Mouse (Mus musculus) G1E (cell line): ENCODE results near the gene Adamts8. TPM values are rescaled to one million over a fixed set of nuclear protein-coding genes. Genes with fewer than 3 reads are reported as not detected.

Experiments
- ATAC-seq: 2 replicates; pipeline ENCODE4 v1.8.0; 2016; ENCODE audit warnings: mild to moderate bottlenecking; ENCODE audit not compliant: insufficient number of reproducible peaks, poor library complexity, low FRiP score, severe bottlenecking; ENCODE audit errors: extremely low read depth
- DNase-seq: peaks from one replicate; pipeline ENCODE4 v3.0.0; 2012; ENCODE audit warnings: low spot score
- H3K27me3 ChIP-seq: 2 replicates; pipeline ENCODE4 v1.6.1; 2012; ENCODE audit warnings: mild to moderate bottlenecking, low read length, inconsistent platforms; ENCODE audit not compliant: insufficient read depth
- H3K36me3 ChIP-seq: replicated peaks from 2 replicates; pipeline ENCODE3; 2012; ENCODE audit warnings: mild to moderate bottlenecking, inconsistent platforms
- H3K4me1 ChIP-seq: 2 replicates; pipeline ENCODE4 v1.6.1; 2012; ENCODE audit warnings: low read depth, low read length, inconsistent platforms, mixed read lengths; ENCODE audit not compliant: insufficient read depth
- H3K4me3 ChIP-seq: 2 replicates; pipeline ENCODE4 v1.5.1; 2012; ENCODE audit warnings: low read depth, mild to moderate bottlenecking, inconsistent platforms, low read length, moderate library complexity, mixed read lengths
- H3K9me3 ChIP-seq: replicated peaks from 2 replicates; pipeline ENCODE4 v1.6.1; 2012; ENCODE audit warnings: inconsistent platforms
- CTCF ChIP-seq: IDR thresholded peaks from 2 replicates; pipeline ENCODE4 v1.5.1; 2012; ENCODE audit warnings: low read depth, low read length, inconsistent platforms, mixed read lengths
- GATA1 ChIP-seq: IDR thresholded peaks from 2 replicates; pipeline ENCODE4 v1.6.1; 2012; ENCODE audit warnings: borderline replicate concordance, low read length, inconsistent platforms, mixed read lengths
- GATA2 ChIP-seq: IDR thresholded peaks from 2 replicates; pipeline ENCODE4 v1.6.1; 2012; ENCODE audit warnings: low read depth, low read length, inconsistent platforms, borderline replicate concordance
- POLR2AphosphoS5 ChIP-seq: IDR thresholded peaks from 2 replicates; pipeline ENCODE4 v1.6.1; 2012; ENCODE audit warnings: low read depth, low read length, inconsistent platforms; ENCODE audit not compliant: insufficient replicate concordance
- TAL1 ChIP-seq: conservative IDR thresholded peaks from 2 replicates; pipeline ENCODE4 v1.6.1; 2012; ENCODE audit warnings: low read depth, low read length, inconsistent platforms, mixed read lengths
- polyA plus RNA-seq: library from polyadenylated mRNA; stranded (reverse); fragments of >175 nt; gene quantifications from 2 replicates; pipeline ENCODE4 v1.2.3, GENCODE M21; 2012
- total RNA-seq, 2 experiments: library from RNA; stranded (forward) in 1 of 2; stranded (reverse) in 1 of 2; fragments of 200-1000 nt in 1 of 2; fragments of >200 nt in 1 of 2; fragmentation: Nextera tagmentation in 1 of 2; gene quantifications; 2 replicates each; pipeline ENCODE4 v1.2.3; 2014 to 2017

Gene Adamts8
- total RNA-seq (2014; fragmentation: Nextera tagmentation) (not detected in 2 replicates), total RNA-seq (2017) (not detected in 2 replicates), polyA plus RNA-seq (0.01 TPM in 1 of 2 replicates, not detected in the other)

- DNase-seq (no peak), ATAC-seq (no peak)
- no peaks in the 10 kb centered on the region for H3K36me3 ChIP-seq
- no peaks in the 10 kb centered on the region for H3K4me1 ChIP-seq
- H3K4me3 ChIP-seq: no peak within 1 kb of the TSS
- no peaks in the 10 kb centered on the region for H3K9me3 ChIP-seq
- peaks cover 15% of the 10 kb centered on the region for H3K27me3 ChIP-seq
- TF ChIP-seq GATA1 (no peak), GATA2 (no peak), POLR2AphosphoS5 (no peak), TAL1 (no peak), CTCF (no peak)
Measured at GRCm38 (mm10) chr9:30942512-30943313, at the start of gene Adamts8. Gene Adamts8 (plus strand): TSS chr9:30942562.

- no peak for DNase-seq
- Histone ChIP-seq H3K27me3 (no peaks in the 10 kb centered on the region), H3K4me1 (no peaks in the 10 kb centered on the region), H3K4me3 (no peak overlapping the region), H3K9me3 (no peaks in the 10 kb centered on the region), H3K36me3 (no peaks in the 10 kb centered on the region)
- ATAC-seq: no peak
- TF ChIP-seq POLR2AphosphoS5 (no peak), GATA1 (no peak), CTCF (no peak), GATA2 (no peak), TAL1 (no peak)
Measured at GRCm38 (mm10) chr9:30895618-30896017, 46.7 kb upstream of the Adamts8 start.

- H3K4me3 ChIP-seq: no peak overlapping the region
- DNase-seq: no peak
- no peaks in the 10 kb centered on the region for H3K36me3 ChIP-seq
- no peaks in the 10 kb centered on the region for H3K4me1 ChIP-seq
- H3K9me3 ChIP-seq: no peaks in the 10 kb centered on the region
- TF ChIP-seq GATA2 (no peak), GATA1 (no peak), CTCF (no peak), POLR2AphosphoS5 (no peak), TAL1 (no peak)
- ATAC-seq: no peak
- no peaks in the 10 kb centered on the region for H3K27me3 ChIP-seq
Measured at GRCm38 (mm10) chr9:30896752-30897151, 45.6 kb upstream of the Adamts8 start.

GRCm38 (mm10) chr9:30897169-30897568, 45.2 kb upstream of the Adamts8 start:
- H3K9me3 ChIP-seq: no peaks in the 10 kb centered on the region
- H3K27me3 ChIP-seq: no peaks in the 10 kb centered on the region
- TF ChIP-seq POLR2AphosphoS5: no peak
- TF ChIP-seq CTCF: no peak
- TF ChIP-seq TAL1: no peak
- no peak overlapping the region for H3K4me3 ChIP-seq
- ATAC-seq (no peak), DNase-seq (no peak)
- no peaks in the 10 kb centered on the region for H3K36me3 ChIP-seq
- H3K4me1 ChIP-seq: no peaks in the 10 kb centered on the region

GRCm38 (mm10) chr9:30902152-30902551, 40.2 kb upstream of the Adamts8 start:
- TF ChIP-seq TAL1: no peak
- TF ChIP-seq CTCF: no peak
- no peak for TF ChIP-seq GATA2
- no peak for TF ChIP-seq GATA1
- TF ChIP-seq POLR2AphosphoS5: no peak
- Histone ChIP-seq H3K4me3 (no peak overlapping the region), H3K9me3 (no peaks in the 10 kb centered on the region), H3K27me3 (peaks cover 2% of the 10 kb centered on the region; the same call in 1 of the 2 replicates), H3K36me3 (no peaks in the 10 kb centered on the region), H3K4me1 (no peaks in the 10 kb centered on the region)
- DNase-seq: no peak
- no peak for ATAC-seq

- H3K27me3 ChIP-seq: peaks cover 2% of the 10 kb centered on the region; the same call in 1 of the 2 replicates
- H3K9me3 ChIP-seq: no peaks in the 10 kb centered on the region
- TF ChIP-seq GATA1 (no peak), CTCF (no peak), TAL1 (no peak), GATA2 (no peak), POLR2AphosphoS5 (no peak)
- H3K4me3 ChIP-seq: no peak overlapping the region
- DNase-seq (no peak), ATAC-seq (no peak)
- no peaks in the 10 kb centered on the region for H3K4me1 ChIP-seq
- H3K36me3 ChIP-seq: no peaks in the 10 kb centered on the region
Measured at GRCm38 (mm10) chr9:30902641-30903040, 39.7 kb upstream of the Adamts8 start.

GRCm38 (mm10) chr9:30903266-30903665, 39.1 kb upstream of the Adamts8 start:
- ATAC-seq (no peak), DNase-seq (no peak)
- Histone ChIP-seq H3K9me3 (no peaks in the 10 kb centered on the region), H3K4me1 (no peaks in the 10 kb centered on the region), H3K4me3 (no peak overlapping the region), H3K27me3 (peaks cover 2% of the 10 kb centered on the region; the same call in 1 of the 2 replicates), H3K36me3 (no peaks in the 10 kb centered on the region)
- TF ChIP-seq GATA1 (no peak), TAL1 (no peak), CTCF (no peak), GATA2 (no peak), POLR2AphosphoS5 (no peak)
